Mouse (Mus musculus) hindbrain, embryonic 15.5 days (tissue): ENCODE results near the gene Pde4d. TPM values are rescaled to one million over a fixed set of nuclear protein-coding genes. Genes with fewer than 3 reads are reported as not detected.

Experiments used
- ATAC-seq: fragments of 200-750 bp; cut with Nextera tagmentation; 2 replicates; pipeline ENCODE4 v1.8.0; 2017; ENCODE audit warnings: low read depth, moderate number of reproducible peaks, moderate TSS enrichment; ENCODE audit not compliant: low FRiP score
- H3K27ac ChIP-seq: fragments of 300-500 bp; sonication (generic); replicated peaks from 2 replicates; pipeline ENCODE4 v1.5.1; 2015; ENCODE audit warnings: mild to moderate bottlenecking, inconsistent platforms
- H3K27me3 ChIP-seq: fragments of 300-500 bp; sonication (generic); 2 replicates; pipeline ENCODE4 v1.6.1; 2015; ENCODE audit warnings: control low read depth, inconsistent platforms
- H3K36me3 ChIP-seq: fragments of 300-500 bp; sonication (generic); 2 replicates; pipeline ENCODE4 v1.6.1; 2015; ENCODE audit warnings: control low read depth, inconsistent platforms
- H3K4me1 ChIP-seq: fragments of 300-500 bp; sonication (generic); replicated peaks from 2 replicates; pipeline ENCODE4 v1.6.1; 2015; ENCODE audit warnings: control low read depth, inconsistent platforms
- H3K4me2 ChIP-seq: fragments of 300-500 bp; sonication (generic); 2 replicates; pipeline ENCODE4 v1.6.1; 2015; ENCODE audit warnings: moderate library complexity, mild to moderate bottlenecking, inconsistent platforms
- H3K4me3 ChIP-seq: fragments of 300-500 bp; sonication (generic); 2 replicates; pipeline ENCODE4 v1.5.1; 2015; ENCODE audit warnings: mild to moderate bottlenecking, inconsistent platforms
- H3K9ac ChIP-seq: fragments of 300-500 bp; sonication (generic); 2 replicates; pipeline ENCODE4 v1.6.1; 2015; ENCODE audit warnings: inconsistent platforms
- H3K9me3 ChIP-seq: fragments of 300-500 bp; sonication (generic); 2 replicates; pipeline ENCODE4 v1.6.1; 2016; ENCODE audit warnings: control low read depth, inconsistent platforms
- WGBS: fragments of 180-500 bp; shearing (Covaris S2); methylation state at CpG from one replicate; pipeline ENCODE4 v1.1.7; 2015; 5-methylcytosine and 5-hydroxymethylcytosine counted together
- polyA plus RNA-seq: library from polyadenylated mRNA; unstranded; fragments of >200 nt; fragmentation: Nextera tagmentation; extraction: Ambion mirVana; gene quantifications from 2 replicates; pipeline ENCODE4 v1.2.1, GENCODE M21; 2015

Pde4d gene
- polyA plus RNA-seq, 1 experiment from 2014 or later, result 19.4 TPM

DNA sequence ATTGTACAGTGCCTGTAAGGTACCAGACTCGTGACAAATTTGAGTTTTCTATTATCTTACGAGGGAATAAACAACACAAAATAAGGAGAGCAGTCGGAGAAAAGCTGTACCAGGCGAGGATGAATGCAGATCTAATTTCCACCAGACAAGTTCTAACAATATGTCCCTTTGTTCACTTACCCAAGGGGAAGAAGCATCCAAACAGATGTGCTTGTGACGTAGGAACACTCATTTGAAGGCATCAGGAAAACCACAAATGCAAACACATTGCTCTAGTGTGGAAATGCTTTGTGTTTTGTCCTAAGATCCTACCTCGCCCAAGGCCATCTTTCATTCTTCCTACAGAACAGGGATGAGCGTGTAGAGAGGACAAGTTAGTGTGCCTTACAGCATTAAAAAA lies 411.0 kb downstream of the Pde4d start:
- 72% methylated on average over 7 of the region's 7 CpGs for WGBS

DNA sequence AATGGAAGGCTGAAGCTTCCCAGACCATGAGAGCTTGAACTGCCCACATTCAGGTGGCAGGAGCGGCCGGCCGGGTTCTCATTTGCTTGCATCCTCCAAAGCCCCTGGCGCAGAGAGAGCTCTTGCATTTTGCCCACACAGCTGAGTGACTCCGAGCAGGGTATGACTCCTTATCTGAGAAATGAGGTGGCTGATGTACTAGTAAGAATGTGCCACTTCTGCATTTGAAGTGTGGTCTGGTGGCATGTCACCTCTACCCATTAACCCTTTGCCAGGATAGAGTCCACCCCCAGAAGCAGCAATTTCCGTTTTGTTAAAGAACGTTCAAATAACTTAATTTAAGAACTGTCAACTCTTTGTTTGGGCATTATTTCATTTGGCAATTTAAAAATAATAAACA lies 412.0 kb downstream of the Pde4d start:
- no peak overlapping the region for H3K4me2 ChIP-seq
- no peak overlapping the region for H3K4me3 ChIP-seq
- no peaks in the 10 kb centered on the region for H3K9me3 ChIP-seq
- H3K36me3 ChIP-seq, result no peaks in the 10 kb centered on the region
- no peak overlapping the region for H3K27ac ChIP-seq
- no peak overlapping the region for H3K9ac ChIP-seq
- no peaks in the 10 kb centered on the region for H3K4me1 ChIP-seq
- H3K27me3 ChIP-seq, result no peaks in the 10 kb centered on the region
- ATAC-seq, result no peak
- WGBS, result 95% methylated on average over 7 of the region's 7 CpGs

More for the DNA sequence above, 411.0 kb downstream of the Pde4d start:
- H3K9me3 ChIP-seq, result no peaks in the 10 kb centered on the region
- no peak for ATAC-seq
- H3K4me3 ChIP-seq, result no peak overlapping the region
- H3K9ac ChIP-seq, result no peak overlapping the region
- H3K4me2 ChIP-seq, result no peak overlapping the region
- no peaks in the 10 kb centered on the region for H3K4me1 ChIP-seq
- H3K27ac ChIP-seq, result no peak overlapping the region
- H3K36me3 ChIP-seq, result no peaks in the 10 kb centered on the region
- H3K27me3 ChIP-seq, result no peaks in the 10 kb centered on the region

DNA sequence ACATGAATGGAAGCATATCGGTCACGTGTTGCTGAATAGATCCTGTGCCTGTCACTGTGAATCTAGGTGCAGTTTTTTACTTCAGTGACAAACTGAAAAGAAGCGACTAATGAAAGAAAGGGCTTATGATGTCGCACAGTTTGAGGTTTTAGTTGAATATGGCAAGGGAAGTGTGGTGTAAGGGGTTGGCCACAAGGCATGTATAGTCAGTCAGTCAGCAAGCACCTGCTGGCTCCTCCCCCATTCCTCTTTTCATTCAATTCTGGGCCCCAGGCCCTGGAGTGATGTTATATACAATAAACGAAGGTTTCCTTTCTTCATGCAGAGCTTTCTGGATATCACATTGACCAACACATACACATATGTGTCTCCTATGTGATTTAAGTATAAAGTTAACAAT lies 412.4 kb downstream of the Pde4d start:
- 79% methylated on average over 5 of the region's 5 CpGs for WGBS

DNA sequence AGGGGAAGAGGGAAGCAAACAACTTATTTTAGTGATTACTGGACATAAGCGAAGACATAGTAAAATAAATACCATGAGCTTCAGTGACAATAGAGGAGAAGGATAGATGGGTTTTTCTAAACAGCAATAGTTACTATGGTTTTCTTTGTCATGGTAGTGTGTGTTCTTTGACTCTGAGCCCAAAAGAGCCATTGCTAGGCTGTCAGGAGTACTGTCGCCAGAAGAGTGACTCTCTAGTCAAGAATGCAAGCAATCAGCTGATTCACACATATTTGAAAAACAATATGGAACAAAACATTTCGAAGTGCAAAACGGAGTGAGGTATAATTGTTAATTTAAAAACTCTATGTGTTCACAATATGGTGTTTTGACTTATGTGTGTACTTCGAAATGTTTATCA lies 450.4 kb downstream of the Pde4d start:
- Histone ChIP-seq H3K4me1 (no peaks in the 10 kb centered on the region; the same call in 1 of the 2 replicates), H3K4me3 (no peak overlapping the region), H3K4me2 (no peak overlapping the region), H3K36me3 (no peaks in the 10 kb centered on the region), H3K27ac (no peak overlapping the region), H3K9me3 (no peaks in the 10 kb centered on the region), H3K27me3 (no peaks in the 10 kb centered on the region), H3K9ac (no peak overlapping the region)
- WGBS, result 80% methylated on average over 5 of the region's 5 CpGs
- no peak for ATAC-seq

More for the DNA sequence above, 412.4 kb downstream of the Pde4d start:
- H3K9me3 ChIP-seq, result no peaks in the 10 kb centered on the region
- no peak overlapping the region for H3K4me2 ChIP-seq
- ATAC-seq, result no peak
- no peaks in the 10 kb centered on the region for H3K36me3 ChIP-seq
- H3K4me3 ChIP-seq, result no peak overlapping the region
- no peaks in the 10 kb centered on the region for H3K4me1 ChIP-seq
- no peak overlapping the region for H3K27ac ChIP-seq
- no peak overlapping the region for H3K9ac ChIP-seq
- no peaks in the 10 kb centered on the region for H3K27me3 ChIP-seq

DNA sequence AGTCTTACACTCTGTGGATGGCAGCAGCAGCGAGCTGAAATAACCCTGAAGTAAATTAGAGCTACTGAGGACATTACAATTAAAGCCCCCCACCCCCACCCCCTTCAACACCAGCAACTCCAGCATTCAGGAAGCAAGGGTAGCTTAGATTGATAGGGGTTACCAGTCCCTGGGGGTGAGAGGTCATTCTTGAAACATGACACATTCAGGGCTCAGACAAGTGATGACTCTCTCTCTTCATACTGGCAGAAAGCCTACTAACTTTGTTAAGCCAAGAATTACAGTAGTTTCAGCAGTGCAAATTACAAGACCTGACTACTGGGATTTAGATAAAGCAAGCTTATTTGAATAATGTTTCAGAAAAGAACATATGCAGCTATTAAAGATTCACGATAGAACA lies 455.4 kb downstream of the Pde4d start:
- Histone ChIP-seq H3K4me1 (no peaks in the 10 kb centered on the region; the same call in 1 of the 2 replicates), H3K4me3 (no peak overlapping the region), H3K9me3 (no peaks in the 10 kb centered on the region), H3K27ac (no peak overlapping the region), H3K27me3 (no peaks in the 10 kb centered on the region), H3K4me2 (no peak overlapping the region), H3K36me3 (no peaks in the 10 kb centered on the region), H3K9ac (no peak overlapping the region)
- 53% methylated on average over 2 of the region's 2 CpGs for WGBS
- no peak for ATAC-seq

DNA sequence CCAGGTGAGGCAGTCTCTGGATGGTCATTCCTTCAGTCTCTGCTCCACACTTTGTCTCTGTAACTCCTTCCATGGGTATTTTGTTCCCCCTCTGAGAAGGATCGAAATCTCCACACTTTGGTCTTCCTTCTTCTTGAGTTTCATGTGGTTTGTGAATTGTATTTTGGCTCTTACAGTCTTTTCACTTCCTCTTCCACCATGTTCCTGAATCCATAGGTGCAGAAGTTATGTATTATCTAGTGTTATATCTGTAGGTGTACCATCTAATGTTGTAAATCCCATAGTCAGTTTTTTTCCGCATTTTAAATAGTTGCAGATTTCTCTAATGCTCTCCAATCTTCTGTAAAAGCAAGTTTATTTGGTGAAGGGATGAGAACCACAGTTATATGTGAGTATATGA lies 459.4 kb downstream of the Pde4d start:
- Histone ChIP-seq H3K36me3 (no peaks in the 10 kb centered on the region), H3K4me1 (no peaks in the 10 kb centered on the region; the same call in 1 of the 2 replicates), H3K27ac (no peak overlapping the region), H3K4me3 (no peak overlapping the region), H3K4me2 (no peak overlapping the region), H3K9ac (no peak overlapping the region), H3K9me3 (no peaks in the 10 kb centered on the region), H3K27me3 (no peaks in the 10 kb centered on the region)
- WGBS, result 92% methylated on average over 2 of the region's 2 CpGs
- ATAC-seq, result no peak

DNA sequence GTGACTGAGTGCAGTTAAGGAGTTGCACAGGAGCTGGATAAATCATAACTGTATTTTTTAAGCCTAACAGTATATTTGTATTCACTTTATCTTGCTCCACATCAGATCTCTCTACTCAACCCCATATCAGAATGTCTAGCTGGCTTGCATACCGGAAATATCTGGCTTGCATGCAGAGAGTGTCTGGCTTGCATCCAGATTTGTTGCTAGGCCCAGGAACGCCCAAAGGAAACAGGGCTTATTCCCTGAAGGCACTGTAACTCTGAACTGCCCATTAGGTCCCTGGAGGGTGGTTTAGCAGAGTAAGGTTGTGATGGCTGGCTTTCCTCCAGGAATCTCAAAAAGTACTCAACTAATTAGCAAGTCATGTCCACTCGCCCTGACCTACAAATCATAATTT lies 464.9 kb downstream of the Pde4d start:
- no peak overlapping the region for H3K27ac ChIP-seq
- no peak overlapping the region for H3K4me3 ChIP-seq
- H3K9me3 ChIP-seq, result no peaks in the 10 kb centered on the region
- 65% methylated on average over 3 of the region's 3 CpGs for WGBS
- H3K27me3 ChIP-seq, result no peaks in the 10 kb centered on the region
- no peak for ATAC-seq
- H3K9ac ChIP-seq, result no peak overlapping the region
- H3K4me1 ChIP-seq, result no peaks in the 10 kb centered on the region
- H3K36me3 ChIP-seq, result no peaks in the 10 kb centered on the region
- no peak overlapping the region for H3K4me2 ChIP-seq

DNA sequence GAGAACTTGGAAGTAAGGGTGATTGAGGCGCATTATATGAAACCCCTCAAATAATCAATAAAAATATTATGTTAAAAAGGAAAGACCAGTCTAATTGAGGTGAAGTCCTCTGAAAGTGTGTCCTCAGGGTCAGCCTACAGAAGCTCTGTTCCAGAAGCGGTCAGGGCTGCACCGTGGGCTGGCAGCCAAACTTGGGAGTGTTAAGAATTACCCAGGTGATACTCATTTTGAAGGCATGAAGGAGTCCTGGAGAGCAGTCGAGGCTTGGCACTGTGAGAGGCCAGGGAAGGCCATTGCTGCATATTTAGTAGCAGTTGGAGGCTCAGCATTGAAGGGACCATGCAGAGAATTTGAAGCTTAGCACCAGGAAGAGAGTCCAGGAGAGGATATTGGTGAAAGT lies 471.4 kb downstream of the Pde4d start:
- 77% methylated on average over 4 of the region's 4 CpGs for WGBS
- H3K9ac ChIP-seq, result no peak overlapping the region
- no peaks in the 10 kb centered on the region for H3K27me3 ChIP-seq

DNA sequence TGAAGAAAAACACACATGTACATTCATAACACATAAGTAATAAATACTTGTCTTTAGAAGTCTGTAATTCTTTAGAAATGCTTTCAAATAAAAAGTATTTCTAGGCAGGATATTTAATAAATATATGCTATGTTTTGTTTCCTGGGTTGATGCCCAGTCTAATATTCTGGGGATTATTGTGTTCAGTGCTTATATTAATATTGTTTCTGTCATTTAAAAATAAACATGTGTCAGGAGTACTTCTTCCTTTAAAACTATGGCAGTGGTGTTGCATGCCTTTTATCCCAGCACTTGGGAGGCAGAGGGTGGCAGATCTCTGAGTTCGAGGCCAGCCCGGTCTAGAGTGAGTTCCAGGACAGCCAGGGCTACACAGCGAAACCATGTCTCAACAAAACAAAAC lies 485.1 kb downstream of the Pde4d start:
- Histone ChIP-seq H3K27me3 (no peaks in the 10 kb centered on the region), H3K9me3 (no peaks in the 10 kb centered on the region), H3K4me1 (no peaks in the 10 kb centered on the region), H3K27ac (no peak overlapping the region), H3K4me3 (no peak overlapping the region), H3K9ac (no peak overlapping the region), H3K4me2 (no peak overlapping the region), H3K36me3 (no peaks in the 10 kb centered on the region)
- WGBS, result 90% methylated on average over 3 of the region's 3 CpGs
- ATAC-seq, result no peak

More for the DNA sequence above, 471.4 kb downstream of the Pde4d start:
- Histone ChIP-seq H3K4me3 (no peak overlapping the region), H3K4me2 (no peak overlapping the region), H3K4me1 (no peaks in the 10 kb centered on the region), H3K9me3 (no peaks in the 10 kb centered on the region), H3K36me3 (no peaks in the 10 kb centered on the region), H3K27ac (no peak overlapping the region)
- ATAC-seq, result no peak

DNA sequence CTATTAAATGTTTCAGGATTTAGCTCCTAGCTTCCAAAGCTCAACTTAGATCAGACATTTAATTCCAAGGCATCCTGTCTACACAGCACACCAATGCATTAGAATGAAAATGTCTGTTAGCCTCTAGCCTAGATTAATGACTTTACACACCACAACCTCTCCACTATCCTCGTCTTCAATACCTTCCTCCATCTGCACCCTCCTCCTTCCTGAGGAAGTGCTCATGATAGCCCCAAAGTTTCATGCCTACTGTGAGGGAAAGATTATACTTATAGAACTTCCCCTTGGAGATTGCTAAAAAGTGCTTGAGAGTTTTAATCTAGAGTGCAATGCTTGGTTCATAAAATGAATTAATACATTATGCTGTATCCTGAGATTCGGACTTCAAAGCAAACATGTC lies 487.5 kb downstream of the Pde4d start:
- 74% methylated on average over 2 of the region's 2 CpGs for WGBS
- no peak overlapping the region for H3K9ac ChIP-seq
- no peak overlapping the region for H3K4me3 ChIP-seq
- no peak for ATAC-seq
- no peaks in the 10 kb centered on the region for H3K27me3 ChIP-seq
- H3K9me3 ChIP-seq, result 0 out of 2 replicates have a peak, but pooled peaks cover 6% of the 10 kb centered on the region
- no peak overlapping the region for H3K27ac ChIP-seq
- H3K4me2 ChIP-seq, result no peak overlapping the region
- H3K4me1 ChIP-seq, result no peaks in the 10 kb centered on the region
- no peaks in the 10 kb centered on the region for H3K36me3 ChIP-seq

DNA sequence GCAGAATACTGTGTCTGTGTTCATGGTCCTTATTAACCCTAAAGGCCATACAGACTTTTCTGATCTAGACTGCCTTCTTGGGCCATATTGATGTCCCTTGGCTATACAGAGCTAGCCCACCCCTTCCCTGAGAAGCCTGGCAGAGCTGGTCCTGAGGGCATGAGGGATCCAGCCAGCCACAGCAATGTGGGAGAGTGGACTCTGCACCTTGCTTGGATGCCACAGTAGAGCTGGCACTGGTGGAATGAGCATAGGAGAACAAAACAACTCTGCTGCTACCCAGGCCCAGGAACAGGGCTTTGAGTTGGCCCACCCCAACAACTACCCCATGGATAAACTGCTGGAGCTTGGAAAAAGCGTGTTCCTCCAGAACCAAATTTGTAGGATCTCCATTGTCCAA lies 503.2 kb downstream of the Pde4d start:
- Histone ChIP-seq H3K27ac (no peak overlapping the region), H3K4me1 (no peaks in the 10 kb centered on the region), H3K27me3 (no peaks in the 10 kb centered on the region), H3K4me2 (no peak overlapping the region), H3K36me3 (no peaks in the 10 kb centered on the region), H3K9me3 (no peaks in the 10 kb centered on the region), H3K9ac (no peak overlapping the region), H3K4me3 (no peak overlapping the region)
- no peak for ATAC-seq
- 92% methylated on average over 1 of the region's 1 CpGs for WGBS

DNA sequence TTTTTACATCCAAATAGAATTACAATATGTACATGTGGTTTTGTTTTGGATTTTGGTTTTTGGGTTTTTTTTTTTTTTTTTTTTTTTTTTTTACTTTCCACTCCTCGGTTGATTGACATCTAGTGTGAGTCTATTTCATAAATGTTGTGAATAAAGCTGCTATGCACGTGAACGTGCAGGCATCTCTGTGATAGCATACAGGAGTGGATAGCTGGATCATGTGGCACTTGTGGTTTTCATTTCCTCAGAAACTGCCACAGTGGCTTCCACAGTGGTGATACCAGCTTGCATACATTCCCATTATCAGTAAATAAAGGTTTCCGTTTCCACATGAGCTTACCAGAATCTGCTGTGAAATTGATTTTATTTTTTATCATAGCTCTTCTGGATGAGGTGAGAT lies 506.3 kb downstream of the Pde4d start:
- 89% methylated on average over 4 of the region's 4 CpGs for WGBS
- no peaks in the 10 kb centered on the region for H3K36me3 ChIP-seq
- H3K4me2 ChIP-seq, result no peak overlapping the region
- no peak overlapping the region for H3K9ac ChIP-seq
- no peak overlapping the region for H3K27ac ChIP-seq
- no peaks in the 10 kb centered on the region for H3K27me3 ChIP-seq
- ATAC-seq, result no peak
- H3K9me3 ChIP-seq, result no peaks in the 10 kb centered on the region
- no peaks in the 10 kb centered on the region for H3K4me1 ChIP-seq
- H3K4me3 ChIP-seq, result no peak overlapping the region

DNA sequence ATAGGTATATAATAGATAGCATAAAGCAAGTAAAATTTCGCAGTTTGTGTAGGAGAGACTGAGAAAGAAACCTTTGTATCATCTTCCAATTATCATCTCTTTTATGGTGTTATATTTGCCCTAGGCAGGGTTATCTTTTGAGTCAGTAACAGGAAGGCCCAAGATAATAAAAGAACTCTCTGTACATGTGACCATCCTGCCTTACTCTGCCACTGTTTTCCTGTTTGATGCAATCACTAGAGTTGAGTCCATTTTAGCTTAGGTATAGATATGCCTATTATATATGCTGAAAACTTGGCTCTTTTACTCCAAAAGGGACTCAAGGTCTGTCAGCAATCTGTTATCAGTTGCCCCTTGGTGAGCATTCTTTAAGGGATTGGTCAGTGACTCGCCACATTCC lies 514.3 kb downstream of the Pde4d start:
- no peak overlapping the region for H3K4me3 ChIP-seq
- no peaks in the 10 kb centered on the region for H3K9me3 ChIP-seq
- no peak for ATAC-seq
- 87% methylated on average over 2 of the region's 2 CpGs for WGBS
- no peak overlapping the region for H3K9ac ChIP-seq
- no peaks in the 10 kb centered on the region for H3K4me1 ChIP-seq
- no peak overlapping the region for H3K27ac ChIP-seq
- H3K36me3 ChIP-seq, result no peaks in the 10 kb centered on the region
- H3K27me3 ChIP-seq, result no peaks in the 10 kb centered on the region
- H3K4me2 ChIP-seq, result no peak overlapping the region
